Mouse (Mus musculus) limb, embryonic 11.5 days (tissue): Measurements from ENCODE around the gene Mmp15. TPM values are rescaled to one million over a fixed set of nuclear protein-coding genes. Genes with fewer than 3 reads are reported as not detected.
A peak's percentile ranks its signal among the peaks of the same experiment; 100 is the strongest.
"Not testable (repeated sequence)": the region's sequence is repeated elsewhere in the genome, so short reads cannot be mapped to it uniquely, and the experiment has no call there.

Source experiments
- ATAC-seq: fragments of 200-750 bp; cut with Nextera tagmentation; 2 replicates; pipeline ENCODE4 v1.8.0; 2017; ENCODE audit warnings: low read depth; ENCODE audit not compliant: insufficient number of reproducible peaks, low FRiP score, low TSS enrichment
- DNase-seq: peaks from one replicate; pipeline ENCODE4 v3.0.0-alpha.2; 2015; ENCODE audit warnings: low spot score
- H3K27ac ChIP-seq: fragments of 300-500 bp; sonication (generic); replicated peaks from 2 replicates; pipeline ENCODE4 v1.5.1; 2014; ENCODE audit warnings: low read depth, mild to moderate bottlenecking, low read length
- H3K27me3 ChIP-seq: fragments of 300-500 bp; sonication (generic); 2 replicates; pipeline ENCODE4 v1.6.1; 2014; ENCODE audit warnings: mild to moderate bottlenecking, low read length, mixed read lengths; ENCODE audit not compliant: control insufficient read depth, insufficient read depth
- H3K36me3 ChIP-seq: fragments of 300-500 bp; sonication (generic); 2 replicates; pipeline ENCODE4 v1.6.1; 2014; ENCODE audit warnings: mild to moderate bottlenecking, low read length, moderate library complexity, mixed read lengths; ENCODE audit not compliant: control insufficient read depth, insufficient read depth
- H3K4me1 ChIP-seq: fragments of 300-500 bp; sonication (generic); 2 replicates; pipeline ENCODE4 v1.6.1; 2014; ENCODE audit warnings: low read length, mixed read lengths; ENCODE audit not compliant: control insufficient read depth, insufficient read depth
- H3K4me2 ChIP-seq: fragments of 300-500 bp; sonication (generic); 2 replicates; pipeline ENCODE4 v1.6.1; 2014; ENCODE audit warnings: low read depth, mild to moderate bottlenecking, moderate library complexity; ENCODE audit not compliant: severe bottlenecking
- H3K4me3 ChIP-seq: fragments of 300-500 bp; sonication (generic); 2 replicates; pipeline ENCODE4 v1.5.1; 2014; ENCODE audit warnings: low read depth, low read length
- H3K9ac ChIP-seq: fragments of 300-500 bp; sonication (generic); 2 replicates; pipeline ENCODE4 v1.6.1; 2014; ENCODE audit warnings: mild to moderate bottlenecking, low read length
- H3K9me3 ChIP-seq: fragments of 300-500 bp; sonication (generic); 2 replicates; pipeline ENCODE4 v1.6.1; 2016; ENCODE audit warnings: low read length; ENCODE audit not compliant: control insufficient read depth
- WGBS: fragments of 180-500 bp; shearing (Covaris S2); extraction: QIAGEN DNeasy Blood & Tissue Kit; methylation state at CpG from one replicate; pipeline ENCODE4 v1.1.7; 2014; 5-methylcytosine and 5-hydroxymethylcytosine counted together
- polyA plus RNA-seq: library from polyadenylated mRNA; unstranded; fragments of >200 nt; fragmentation: Nextera tagmentation; extraction: Ambion mirVana; gene quantifications from 2 replicates; pipeline ENCODE4 v1.2.1, GENCODE M21; 2014

The Mmp15 gene
- polyA plus RNA-seq, 1 experiment from 2014 or later, result 9.6 TPM

DNA sequence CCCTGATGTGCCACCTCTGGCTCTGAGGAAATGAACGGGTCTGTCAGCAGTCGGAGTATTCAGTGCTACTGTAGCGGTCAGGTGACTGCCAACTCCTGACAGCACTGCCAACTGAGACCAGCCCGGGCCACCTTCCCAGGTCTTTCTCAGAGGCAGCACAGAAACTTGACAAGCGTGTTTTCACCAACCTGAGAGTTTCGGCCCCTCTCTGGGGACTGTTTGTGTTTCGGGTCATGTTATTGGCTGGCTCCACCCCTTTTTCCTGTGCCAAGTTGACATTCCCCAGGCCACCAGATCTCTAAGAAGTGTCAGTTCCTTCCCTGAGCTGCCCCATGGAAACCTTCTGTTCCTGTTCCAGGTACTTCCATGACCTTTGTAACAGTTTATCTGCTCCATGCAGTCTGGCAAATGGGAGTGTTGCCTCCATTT, 25.8 kb downstream of the Mmp15 start:
- Histone ChIP-seq H3K9ac (no peak overlapping the region), H3K4me3 (no peak overlapping the region), H3K27ac (no peak overlapping the region), H3K36me3 (no peaks in the 10 kb centered on the region), H3K27me3 (no peaks in the 10 kb centered on the region), H3K4me2 (no peak overlapping the region), H3K4me1 (no peaks in the 10 kb centered on the region; the same call in 1 of the 2 replicates), H3K9me3 (no peaks in the 10 kb centered on the region)
- WGBS, result 14% methylated on average over 7 of the region's 7 CpGs
- peak; percentile 33 for DNase-seq
- ATAC-seq, result no peak

DNA sequence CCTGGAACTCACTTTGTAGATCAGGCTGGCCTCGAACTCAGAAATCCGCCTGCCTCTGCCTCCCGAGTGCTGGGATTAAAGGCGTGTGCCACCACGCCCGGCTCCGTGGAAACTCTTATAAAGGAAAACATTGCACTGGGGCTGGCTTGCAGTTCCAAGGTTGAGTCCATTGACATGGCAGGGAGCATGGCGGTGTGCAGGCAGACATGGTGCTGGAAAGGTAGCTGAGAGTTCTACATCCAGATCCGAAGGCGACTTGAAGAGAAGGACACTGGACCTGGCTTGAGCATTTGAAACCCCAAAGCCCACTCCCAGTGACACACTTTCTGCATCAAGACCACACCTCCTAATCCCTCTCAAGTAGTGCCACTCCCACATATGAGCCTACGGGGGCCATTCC, 26.9 kb downstream of the Mmp15 start:
- H3K9ac ChIP-seq, H3K4me3 ChIP-seq, H3K27me3 ChIP-seq, H3K27ac ChIP-seq, H3K9me3 ChIP-seq, ATAC-seq, DNase-seq, H3K36me3 ChIP-seq, H3K4me2 ChIP-seq, H3K4me1 ChIP-seq: not testable (repeated sequence)
- 98% methylated on average over 11 of the region's 11 CpGs for WGBS

DNA sequence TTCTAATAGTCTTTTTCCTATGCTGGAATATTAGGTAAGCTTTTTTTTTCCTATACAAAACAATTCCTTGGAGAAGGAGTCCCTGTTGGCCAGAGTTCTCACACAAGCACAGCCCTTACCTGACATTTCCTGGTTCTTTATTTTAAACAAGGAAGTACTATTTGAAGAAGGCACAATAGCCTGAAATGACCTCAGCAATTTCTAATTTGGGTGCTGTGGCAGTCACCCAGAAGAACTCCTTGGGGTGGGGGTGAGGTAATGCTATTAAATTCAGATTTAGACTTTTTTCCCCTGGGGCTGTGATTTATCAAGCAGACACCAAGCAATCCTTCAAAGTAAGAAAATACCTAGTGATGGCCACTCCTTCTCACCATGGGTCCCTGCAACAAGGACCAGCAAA, 28.9 kb downstream of the Mmp15 start:
- no peak overlapping the region for H3K4me3 ChIP-seq
- no peaks in the 10 kb centered on the region for H3K27me3 ChIP-seq
- no peak for DNase-seq
- no peak overlapping the region for H3K4me2 ChIP-seq
- no peak overlapping the region for H3K9ac ChIP-seq
- no peaks in the 10 kb centered on the region for H3K36me3 ChIP-seq
- H3K27ac ChIP-seq, result no peak overlapping the region
- ATAC-seq, result no peak
- no peaks in the 10 kb centered on the region; the same call in 1 of the 2 replicates for H3K4me1 ChIP-seq
- no peaks in the 10 kb centered on the region for H3K9me3 ChIP-seq

DNA sequence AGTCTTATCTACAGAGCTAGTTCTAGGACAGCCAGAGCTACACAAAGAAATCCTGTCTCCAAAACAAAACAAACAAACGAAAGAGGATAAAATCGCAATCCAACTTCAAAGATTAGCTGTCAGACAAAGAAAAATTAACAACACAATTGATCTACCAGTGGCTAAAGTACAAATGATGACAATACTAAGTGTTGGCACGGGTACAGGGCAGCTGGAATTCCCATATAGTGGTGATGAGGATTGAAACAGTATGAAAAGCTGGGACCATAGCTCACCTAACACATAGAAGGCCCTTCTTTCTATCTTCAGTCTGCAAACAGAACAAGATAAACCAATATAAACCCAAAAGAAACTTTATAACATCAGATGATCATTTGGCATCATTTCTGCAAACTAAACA, 29.5 kb downstream of the Mmp15 start:
- WGBS, result 80% methylated on average over 3 of the region's 3 CpGs
- Histone ChIP-seq H3K27me3 (no peaks in the 10 kb centered on the region), H3K4me2 (no peak overlapping the region), H3K4me3 (no peak overlapping the region), H3K4me1 (no peaks in the 10 kb centered on the region; the same call in 1 of the 2 replicates), H3K9me3 (no peaks in the 10 kb centered on the region), H3K27ac (no peak overlapping the region), H3K36me3 (no peaks in the 10 kb centered on the region), H3K9ac (no peak overlapping the region)
- no peak for DNase-seq
- ATAC-seq, result no peak

DNA sequence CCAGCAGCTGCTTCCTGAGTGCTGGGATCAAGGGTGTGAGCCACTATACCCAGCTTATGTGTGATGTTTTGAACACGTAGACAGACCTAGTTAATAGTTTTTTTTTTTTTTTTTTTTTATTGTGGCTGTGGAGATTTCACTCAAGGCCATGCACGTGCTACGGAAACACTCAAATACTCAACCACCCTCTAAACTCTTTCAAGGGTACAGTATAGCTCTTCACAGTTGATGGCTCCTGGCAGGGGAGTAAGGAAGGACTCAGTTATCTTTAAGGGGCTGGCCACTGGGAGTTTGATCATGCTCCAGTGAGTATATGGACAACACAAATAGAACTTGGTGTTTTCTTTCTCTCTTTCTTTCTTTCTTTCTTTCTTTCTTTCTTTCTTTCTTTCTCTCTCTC, 32.4 kb downstream of the Mmp15 start:
- no peaks in the 10 kb centered on the region for H3K36me3 ChIP-seq
- H3K4me1 ChIP-seq, result no peaks in the 10 kb centered on the region

DNA sequence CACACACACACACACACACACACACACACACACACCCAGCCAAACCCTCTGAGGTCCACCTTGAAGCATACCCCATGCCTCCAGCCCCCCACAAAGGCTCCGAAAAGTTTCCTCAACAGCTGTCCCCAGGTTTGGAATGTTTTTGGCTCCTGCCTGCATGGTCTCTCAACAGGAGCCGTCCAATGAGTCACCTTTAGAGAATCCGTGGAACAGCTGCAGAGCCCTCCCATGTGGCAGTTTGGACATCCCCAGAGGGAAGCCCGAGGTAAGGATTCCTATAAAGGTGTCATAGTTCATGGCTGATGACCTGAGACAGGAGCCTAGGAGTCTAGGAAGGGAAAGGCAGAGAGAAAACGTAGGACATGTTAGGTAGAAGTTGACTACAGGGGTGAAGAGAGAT, 34.0 kb downstream of the Mmp15 start:
- Histone ChIP-seq H3K4me1 (no peaks in the 10 kb centered on the region), H3K27ac (no peak overlapping the region), H3K4me3 (no peak overlapping the region), H3K27me3 (no peaks in the 10 kb centered on the region), H3K36me3 (no peaks in the 10 kb centered on the region), H3K9ac (no peak overlapping the region), H3K9me3 (no peaks in the 10 kb centered on the region), H3K4me2 (no peak overlapping the region)
- DNase-seq (no peak), ATAC-seq (no peak)
- WGBS, result 79% methylated on average over 5 of the region's 5 CpGs

More for the DNA sequence above, 32.4 kb downstream of the Mmp15 start:
- DNase-seq, result no peak
- H3K4me3 ChIP-seq, result no peak overlapping the region
- H3K27ac ChIP-seq, result no peak overlapping the region
- no peak overlapping the region for H3K9ac ChIP-seq
- ATAC-seq, result no peak
- no peaks in the 10 kb centered on the region for H3K9me3 ChIP-seq
- H3K4me2 ChIP-seq, result no peak overlapping the region
- no peaks in the 10 kb centered on the region for H3K27me3 ChIP-seq
- WGBS, result 90% methylated on average over 3 of the region's 3 CpGs

DNA sequence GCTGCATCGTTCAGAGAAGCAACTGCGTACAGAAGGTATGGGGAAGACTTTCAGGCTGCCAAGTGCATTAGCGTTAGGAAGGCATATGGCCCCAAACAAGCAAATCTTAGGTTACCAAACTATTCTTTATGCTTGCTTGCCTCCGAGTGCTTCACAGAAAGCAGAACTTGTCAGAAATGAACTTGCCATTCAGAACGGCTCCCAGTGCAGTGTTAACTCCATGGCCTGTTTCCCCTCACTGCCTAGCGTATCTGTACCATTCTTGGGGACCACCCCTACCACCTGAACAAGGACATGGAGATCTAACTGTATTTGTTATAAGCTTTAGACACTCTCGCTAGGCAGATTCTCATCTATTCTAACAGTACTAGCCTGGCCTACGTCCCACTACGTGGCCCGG, 35.2 kb downstream of the Mmp15 start:
- Histone ChIP-seq H3K4me2 (no peak overlapping the region), H3K9ac (no peak overlapping the region), H3K4me1 (no peaks in the 10 kb centered on the region), H3K27me3 (no peaks in the 10 kb centered on the region), H3K27ac (no peak overlapping the region), H3K36me3 (no peaks in the 10 kb centered on the region), H3K9me3 (no peaks in the 10 kb centered on the region), H3K4me3 (no peak overlapping the region)
- ATAC-seq, result no peak
- no peak for DNase-seq
- WGBS, result 94% methylated on average over 10 of the region's 10 CpGs

DNA sequence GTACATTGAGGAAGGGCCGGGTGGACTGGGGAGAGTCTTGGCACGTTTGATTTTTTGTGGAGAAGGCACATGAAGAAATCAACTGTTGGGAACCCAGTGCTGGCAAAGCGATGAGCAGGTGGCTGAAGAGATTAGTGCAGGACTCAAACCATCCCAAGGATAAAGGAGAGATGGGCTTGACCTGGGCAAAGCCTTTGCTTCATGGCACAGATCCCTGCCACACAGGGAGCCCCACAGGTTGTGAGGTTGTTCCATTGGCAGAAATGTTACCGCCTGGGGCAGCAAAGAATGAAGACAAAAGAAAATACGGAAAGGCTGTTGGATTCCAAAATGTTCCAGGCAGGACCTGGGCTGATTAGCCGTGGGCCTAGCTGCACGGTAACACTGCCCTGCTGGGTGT, 35.9 kb downstream of the Mmp15 start:
- Histone ChIP-seq H3K27ac (no peak overlapping the region), H3K4me3 (no peak overlapping the region), H3K36me3 (no peaks in the 10 kb centered on the region), H3K9me3 (no peaks in the 10 kb centered on the region), H3K4me2 (no peak overlapping the region), H3K27me3 (no peaks in the 10 kb centered on the region), H3K9ac (no peak overlapping the region), H3K4me1 (no peaks in the 10 kb centered on the region)
- DNase-seq, result no peak
- no peak for ATAC-seq
- 79% methylated on average over 7 of the region's 7 CpGs for WGBS

DNA sequence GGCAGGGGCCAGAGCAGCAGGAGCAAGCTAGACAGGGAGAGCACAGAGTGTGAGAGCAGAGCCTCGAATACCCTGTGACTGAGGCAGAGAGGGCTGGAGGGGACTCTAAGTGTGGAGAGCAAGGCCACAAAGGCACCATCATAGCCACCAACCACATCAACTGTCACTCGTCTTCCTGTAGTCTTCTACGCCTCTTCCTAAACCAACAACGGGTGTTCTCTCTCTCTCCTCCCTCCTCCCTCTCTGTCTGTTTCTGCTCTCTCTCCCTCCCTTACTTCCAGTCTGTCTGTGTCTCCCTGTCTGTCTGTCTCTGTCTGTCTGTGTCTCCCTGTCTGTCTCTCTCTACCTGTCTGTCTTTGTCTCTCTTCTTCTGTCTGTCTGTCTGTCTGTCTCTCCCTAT, 38.2 kb downstream of the Mmp15 start:
- no peak for DNase-seq

More for the DNA sequence above, 38.2 kb downstream of the Mmp15 start:
- Histone ChIP-seq H3K4me1 (peaks cover 3% of the 10 kb centered on the region), H3K9ac (no peak overlapping the region), H3K9me3 (no peaks in the 10 kb centered on the region), H3K4me2 (no peak overlapping the region), H3K27ac (no peak overlapping the region), H3K36me3 (no peaks in the 10 kb centered on the region), H3K27me3 (no peaks in the 10 kb centered on the region), H3K4me3 (no peak overlapping the region)
- no peak for ATAC-seq
- 76% methylated on average over 4 of the region's 4 CpGs for WGBS
